Mouse (Mus musculus): ENCODE results near the gene Nif3l1. TPM values are rescaled to one million over a fixed set of nuclear protein-coding genes. Genes with fewer than 3 reads are reported as not detected.
A peak's percentile ranks its signal among the peaks of the same experiment; 100 is the strongest.

Gene Nif3l1
- polyA plus RNA-seq, 1 experiment from 2014 or later: 57.2 TPM

DNA sequence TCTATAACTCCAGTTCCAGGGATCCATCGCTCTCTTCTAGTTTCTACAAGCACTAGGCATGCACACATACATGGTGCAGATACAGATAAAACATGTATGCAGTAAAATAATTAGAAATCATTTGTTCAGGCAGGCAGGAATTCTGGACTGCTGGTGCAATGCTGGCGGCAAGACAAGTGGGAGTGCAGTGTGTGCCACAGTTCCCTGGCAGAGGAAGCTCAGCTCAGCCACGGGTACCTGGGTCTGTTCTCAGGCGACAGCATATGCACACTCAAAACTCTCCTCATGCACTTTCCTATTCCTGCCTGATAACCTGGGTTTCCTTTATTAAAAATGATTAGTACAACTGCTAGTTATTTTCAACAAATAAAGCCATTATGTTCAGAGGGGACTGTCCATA lies 20.1 kb downstream of the Nif3l1 start:
- 93% methylated on average over 4 of the region's 4 CpGs for WGBS
- H3K9ac ChIP-seq (ENCODE audit: low read depth, low read length): no peak overlapping the region
- no peak for ATAC-seq (ENCODE audit: low FRiP score, low TSS enrichment)
- H3K4me2 ChIP-seq (replicated peaks; ENCODE audit: low read depth, low read length): no peak overlapping the region
- no peaks in the 10 kb centered on the region for H3K27me3 ChIP-seq (ENCODE audit: control insufficient read depth, insufficient read depth, low read length)
- H3K27ac ChIP-seq (ENCODE audit: low read depth, low read length): no peak overlapping the region
- H3K36me3 ChIP-seq (ENCODE audit: control insufficient read depth, insufficient read depth, low read length): peaks cover 82% of the 10 kb centered on the region
- H3K9me3 ChIP-seq (ENCODE audit: control insufficient read depth, low read length): no peaks in the 10 kb centered on the region
- H3K4me3 ChIP-seq (ENCODE audit: low read length): no peak overlapping the region
- H3K4me1 ChIP-seq (ENCODE audit: control insufficient read depth, insufficient read depth, low read length): no peaks in the 10 kb centered on the region

DNA sequence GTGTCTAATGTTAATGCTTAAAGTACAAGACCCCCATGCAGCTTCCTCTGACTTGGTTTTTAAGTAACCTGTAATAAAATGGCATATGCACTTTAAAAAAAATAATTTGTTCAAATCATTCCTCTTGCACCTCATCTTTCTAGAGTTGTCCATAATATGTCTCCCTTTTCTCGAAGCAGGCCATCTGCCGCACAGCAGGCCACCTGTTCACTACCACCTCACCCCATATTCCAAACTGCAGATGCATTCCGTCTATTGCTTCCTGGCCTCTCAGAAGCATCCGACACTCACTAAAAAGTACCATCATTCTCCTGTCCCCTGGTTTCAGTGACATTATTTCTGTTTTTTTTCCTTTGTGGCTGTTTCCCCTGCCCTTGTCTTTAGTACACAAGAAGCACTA lies 20.6 kb downstream of the Nif3l1 start:
- Histone ChIP-seq H3K27me3 (ENCODE audit: control insufficient read depth, insufficient read depth, low read length) (no peaks in the 10 kb centered on the region), H3K4me1 (ENCODE audit: control insufficient read depth, insufficient read depth, low read length) (no peaks in the 10 kb centered on the region), H3K27ac (ENCODE audit: low read depth, low read length) (no peak overlapping the region), H3K4me3 (ENCODE audit: low read length) (no peak overlapping the region), H3K36me3 (ENCODE audit: control insufficient read depth, insufficient read depth, low read length) (peaks cover 83% of the 10 kb centered on the region), H3K9ac (ENCODE audit: low read depth, low read length) (no peak overlapping the region), H3K4me2 (replicated peaks; ENCODE audit: low read depth, low read length) (no peak overlapping the region), H3K9me3 (ENCODE audit: control insufficient read depth, low read length) (no peaks in the 10 kb centered on the region)
- WGBS: 93% methylated on average over 4 of the region's 4 CpGs
- ATAC-seq (ENCODE audit: low FRiP score, low TSS enrichment): no peak

DNA sequence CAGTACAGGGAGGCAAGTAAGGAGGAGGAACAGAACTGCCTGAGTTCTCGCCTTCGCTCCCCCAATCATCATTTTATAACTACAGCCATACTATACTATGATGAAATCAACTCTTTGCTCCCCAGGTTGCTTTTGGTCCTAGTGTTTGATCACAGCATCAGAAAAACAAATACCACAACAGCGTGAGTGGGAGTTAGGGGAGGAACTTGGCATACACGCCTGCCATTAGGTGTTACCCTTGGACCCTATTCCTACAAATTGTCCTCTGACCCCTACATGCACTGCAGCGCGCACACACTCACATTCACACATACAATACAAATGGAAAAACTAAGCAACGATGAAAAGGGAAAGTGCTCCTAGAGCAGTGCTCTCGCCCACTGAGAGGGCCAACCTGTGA lies 30.7 kb downstream of the Nif3l1 start:
- peaks cover 74% of the 10 kb centered on the region for H3K36me3 ChIP-seq (ENCODE audit: control insufficient read depth, insufficient read depth, low read length)
- H3K27me3 ChIP-seq (ENCODE audit: control insufficient read depth, insufficient read depth, low read length): no peaks in the 10 kb centered on the region
- WGBS: 93% methylated on average over 8 of the region's 8 CpGs
- no peak overlapping the region for H3K9ac ChIP-seq (ENCODE audit: low read depth, low read length)
- H3K4me1 ChIP-seq (ENCODE audit: control insufficient read depth, insufficient read depth, low read length): no peaks in the 10 kb centered on the region
- no peak for ATAC-seq (ENCODE audit: low FRiP score, low TSS enrichment)
- H3K4me2 ChIP-seq (replicated peaks; ENCODE audit: low read depth, low read length): no peak overlapping the region
- no peak overlapping the region for H3K27ac ChIP-seq (ENCODE audit: low read depth, low read length)
- H3K9me3 ChIP-seq (ENCODE audit: control insufficient read depth, low read length): no peaks in the 10 kb centered on the region
- H3K4me3 ChIP-seq (ENCODE audit: low read length): no peak overlapping the region

DNA sequence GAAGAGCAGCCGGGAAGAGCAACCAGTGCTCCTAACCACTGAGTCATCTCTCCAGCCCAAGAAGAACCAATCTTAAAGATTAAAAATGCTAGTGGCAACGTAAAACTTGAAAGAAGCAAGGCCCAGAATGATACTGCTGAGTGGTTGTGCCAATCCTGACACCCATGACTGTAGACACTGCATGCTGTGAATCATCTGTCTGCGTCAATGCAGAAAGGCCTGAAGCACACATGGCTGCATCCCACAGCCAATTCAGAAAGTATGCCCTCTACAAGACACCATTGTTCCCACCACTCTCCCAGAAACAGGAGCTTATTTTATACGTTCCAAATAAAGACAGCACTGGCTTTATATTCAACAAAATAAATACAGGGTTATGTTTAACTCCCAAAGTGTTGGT lies 37.7 kb downstream of the Nif3l1 start:
- H3K36me3 ChIP-seq (ENCODE audit: control insufficient read depth, insufficient read depth, low read length): peaks cover 69% of the 10 kb centered on the region
- no peaks in the 10 kb centered on the region for H3K9me3 ChIP-seq (ENCODE audit: control insufficient read depth, low read length)
- H3K27me3 ChIP-seq (ENCODE audit: control insufficient read depth, insufficient read depth, low read length): no peaks in the 10 kb centered on the region
- no peak for ATAC-seq (ENCODE audit: low FRiP score, low TSS enrichment)
- H3K4me1 ChIP-seq (ENCODE audit: control insufficient read depth, insufficient read depth, low read length): no peaks in the 10 kb centered on the region
- no peak overlapping the region for H3K4me3 ChIP-seq (ENCODE audit: low read length)
- H3K4me2 ChIP-seq (replicated peaks; ENCODE audit: low read depth, low read length): no peak overlapping the region
- WGBS: 92% methylated on average over 4 of the region's 4 CpGs
- no peak overlapping the region for H3K9ac ChIP-seq (ENCODE audit: low read depth, low read length)
- no peak overlapping the region for H3K27ac ChIP-seq (ENCODE audit: low read depth, low read length)

DNA sequence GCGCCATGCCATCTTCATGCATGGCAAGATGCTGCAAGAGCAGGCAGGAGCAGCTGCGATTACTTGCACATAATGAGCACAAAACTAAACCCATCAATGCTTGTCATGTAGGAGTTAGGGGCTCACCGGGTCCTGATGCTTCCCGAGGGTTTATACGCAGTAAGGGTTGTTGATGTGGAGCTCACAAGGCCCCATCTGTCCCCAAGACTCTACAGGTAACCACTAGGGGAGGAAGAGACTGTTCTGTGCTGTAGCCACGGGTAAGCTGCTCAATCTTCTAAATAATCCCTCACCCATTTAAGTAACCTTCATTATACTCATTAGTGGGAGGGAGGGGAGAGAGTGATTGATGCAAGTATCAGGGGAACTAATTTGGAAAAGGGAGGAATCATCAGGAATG lies 50.7 kb downstream of the Nif3l1 start:
- Histone ChIP-seq H3K27ac (ENCODE audit: low read depth, low read length) (no peak overlapping the region), H3K36me3 (ENCODE audit: control insufficient read depth, insufficient read depth, low read length) (peaks cover 72% of the 10 kb centered on the region), H3K4me3 (ENCODE audit: low read length) (no peak overlapping the region), H3K4me2 (replicated peaks; ENCODE audit: low read depth, low read length) (no peak overlapping the region), H3K27me3 (ENCODE audit: control insufficient read depth, insufficient read depth, low read length) (no peaks in the 10 kb centered on the region), H3K9me3 (ENCODE audit: control insufficient read depth, low read length) (no peaks in the 10 kb centered on the region), H3K4me1 (ENCODE audit: control insufficient read depth, insufficient read depth, low read length) (no peaks in the 10 kb centered on the region), H3K9ac (ENCODE audit: low read depth, low read length) (no peak overlapping the region)
- no peak for ATAC-seq (ENCODE audit: low FRiP score, low TSS enrichment)
- WGBS: 95% methylated on average over 6 of the region's 6 CpGs

DNA sequence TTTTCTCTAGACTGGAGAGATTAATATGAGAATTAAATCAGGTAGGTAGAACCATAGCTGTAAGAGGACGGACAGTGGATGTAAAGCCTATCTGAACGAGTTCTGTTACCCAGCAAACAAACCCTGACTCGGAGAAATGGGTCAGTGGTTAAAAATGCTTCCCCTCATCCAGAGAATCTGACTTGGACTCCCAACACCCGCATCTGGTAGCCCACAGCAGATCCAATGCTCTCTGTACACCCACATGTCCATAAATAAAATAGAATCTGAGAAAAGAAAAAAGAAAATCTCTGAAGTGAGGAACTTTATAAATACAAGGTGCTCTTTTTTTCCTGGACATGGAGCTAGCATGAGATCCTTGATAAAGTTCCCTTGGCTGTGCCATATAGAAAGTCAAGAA lies 52.7 kb downstream of the Nif3l1 start:
- H3K27me3 ChIP-seq (ENCODE audit: control insufficient read depth, insufficient read depth, low read length): no peaks in the 10 kb centered on the region
- no peak overlapping the region for H3K27ac ChIP-seq (ENCODE audit: low read depth, low read length)
- WGBS: 92% methylated on average over 4 of the region's 4 CpGs
- H3K4me1 ChIP-seq (ENCODE audit: control insufficient read depth, insufficient read depth, low read length): no peaks in the 10 kb centered on the region
- H3K4me2 ChIP-seq (replicated peaks; ENCODE audit: low read depth, low read length): no peak overlapping the region
- no peaks in the 10 kb centered on the region for H3K9me3 ChIP-seq (ENCODE audit: control insufficient read depth, low read length)
- no peak overlapping the region for H3K9ac ChIP-seq (ENCODE audit: low read depth, low read length)
- ATAC-seq (ENCODE audit: low FRiP score, low TSS enrichment): no peak
- H3K36me3 ChIP-seq (ENCODE audit: control insufficient read depth, insufficient read depth, low read length): peaks cover 52% of the 10 kb centered on the region
- H3K4me3 ChIP-seq (ENCODE audit: low read length): no peak overlapping the region

DNA sequence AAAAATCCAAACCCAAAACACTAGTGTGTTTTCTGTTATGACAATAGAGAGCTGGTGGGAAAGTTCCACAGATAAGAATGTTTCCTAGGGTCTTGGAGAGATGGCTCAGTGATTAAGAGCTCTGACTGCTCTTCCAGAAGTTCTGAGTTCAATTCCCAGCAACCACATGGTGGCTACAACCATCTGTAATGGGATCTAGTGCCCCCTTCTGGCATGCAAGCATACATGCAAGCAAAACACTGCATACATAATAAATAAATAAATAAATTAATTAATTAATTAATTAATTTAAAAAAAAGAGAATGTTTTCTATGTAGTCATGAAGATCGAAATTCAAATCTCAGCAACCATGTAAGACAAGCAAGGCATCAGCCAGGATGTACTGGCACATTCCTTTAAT lies 53.8 kb downstream of the Nif3l1 start:
- Histone ChIP-seq H3K9me3 (ENCODE audit: control insufficient read depth, low read length) (no peaks in the 10 kb centered on the region), H3K27me3 (ENCODE audit: control insufficient read depth, insufficient read depth, low read length) (no peaks in the 10 kb centered on the region), H3K4me2 (replicated peaks; ENCODE audit: low read depth, low read length) (no peak overlapping the region), H3K9ac (ENCODE audit: low read depth, low read length) (no peak overlapping the region), H3K27ac (ENCODE audit: low read depth, low read length) (no peak overlapping the region), H3K36me3 (ENCODE audit: control insufficient read depth, insufficient read depth, low read length) (peaks cover 46% of the 10 kb centered on the region), H3K4me1 (ENCODE audit: control insufficient read depth, insufficient read depth, low read length) (peaks cover 8% of the 10 kb centered on the region; the same call in 1 of the 2 replicates), H3K4me3 (ENCODE audit: low read length) (no peak overlapping the region)
- WGBS: 90% methylated on average over 1 of the region's 1 CpGs
- no peak for ATAC-seq (ENCODE audit: low FRiP score, low TSS enrichment)

DNA sequence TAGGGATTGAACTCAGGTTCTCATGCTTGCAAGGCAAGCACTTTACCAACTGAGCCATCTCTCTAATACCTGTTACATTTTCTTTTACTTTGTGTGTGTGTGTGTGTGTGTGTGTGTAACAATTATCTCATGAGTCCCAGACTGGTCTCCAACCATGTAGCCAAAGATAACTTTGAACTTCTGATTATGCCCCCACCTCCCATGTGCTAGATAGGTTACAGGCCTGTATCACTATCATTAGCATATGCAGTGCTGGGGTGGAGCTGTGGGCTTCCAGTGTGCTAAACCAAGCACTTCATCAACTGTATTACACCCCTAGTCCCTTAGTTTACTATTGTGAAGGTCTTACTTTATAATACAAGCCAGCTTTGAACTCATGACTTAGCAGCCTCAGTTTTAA lies 58.2 kb downstream of the Nif3l1 start:
- H3K9ac ChIP-seq (ENCODE audit: low read depth, low read length): no peak overlapping the region
- no peaks in the 10 kb centered on the region for H3K27me3 ChIP-seq (ENCODE audit: control insufficient read depth, insufficient read depth, low read length)
- H3K27ac ChIP-seq (ENCODE audit: low read depth, low read length): no peak overlapping the region
- peaks cover 24% of the 10 kb centered on the region for H3K9me3 ChIP-seq (ENCODE audit: control insufficient read depth, low read length)
- peaks cover 18% of the 10 kb centered on the region for H3K36me3 ChIP-seq (ENCODE audit: control insufficient read depth, insufficient read depth, low read length)
- ATAC-seq (ENCODE audit: low FRiP score, low TSS enrichment): no peak
- H3K4me3 ChIP-seq (ENCODE audit: low read length): no peak overlapping the region
- H3K4me2 ChIP-seq (replicated peaks; ENCODE audit: low read depth, low read length): peak overlapping the region; percentile 52; the same call in 1 of the 2 replicates
- peaks cover 11% of the 10 kb centered on the region; the same call in 1 of the 2 replicates for H3K4me1 ChIP-seq (ENCODE audit: control insufficient read depth, insufficient read depth, low read length)

DNA sequence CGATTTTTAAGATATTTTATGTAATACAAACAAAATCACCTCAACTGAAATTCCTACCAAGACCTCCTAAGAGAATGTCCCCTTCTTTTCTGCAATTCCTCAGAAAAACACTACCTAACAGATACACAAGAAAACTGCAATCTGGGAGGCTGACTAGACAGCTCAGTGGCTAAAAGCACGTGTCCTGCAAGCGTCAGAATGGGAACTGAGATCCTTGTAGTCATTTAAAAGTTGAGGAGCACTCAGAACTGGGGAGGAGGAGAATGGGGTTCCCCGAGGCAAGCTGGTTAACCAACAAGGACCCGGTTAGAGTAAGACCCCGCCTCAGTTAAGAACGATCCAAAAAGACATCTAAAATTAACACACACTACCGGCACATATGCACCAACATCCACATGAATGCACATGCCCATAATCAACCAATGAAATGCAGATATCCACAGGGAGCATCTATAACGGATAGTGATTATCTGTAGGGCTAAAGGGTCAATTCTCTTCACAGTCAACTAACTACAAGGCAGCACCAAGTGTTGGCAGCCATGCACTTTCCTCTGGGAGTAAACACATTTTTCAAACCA lies 58.9 kb downstream of the Nif3l1 start:
- H3K4me3 ChIP-seq (ENCODE audit: low read length): peak overlapping the region; percentile 96
- peaks cover 31% of the 10 kb centered on the region for H3K9me3 ChIP-seq (ENCODE audit: control insufficient read depth, low read length)
- H3K9ac ChIP-seq (ENCODE audit: low read depth, low read length): peak overlapping the region; percentile 92
- 0 out of 2 replicates have a peak, but pooled peaks have one; percentile 6 for ATAC-seq (ENCODE audit: low FRiP score, low TSS enrichment)
- H3K27ac ChIP-seq (ENCODE audit: low read depth, low read length): no peak overlapping the region
- WGBS: 32% methylated on average over 9 of the region's 9 CpGs
- H3K4me2 ChIP-seq (replicated peaks; ENCODE audit: low read depth, low read length): peak overlapping the region; percentile 52
- no peaks in the 10 kb centered on the region for H3K27me3 ChIP-seq (ENCODE audit: control insufficient read depth, insufficient read depth, low read length)
- H3K36me3 ChIP-seq (ENCODE audit: control insufficient read depth, insufficient read depth, low read length): peaks cover 14% of the 10 kb centered on the region
- H3K4me1 ChIP-seq (ENCODE audit: control insufficient read depth, insufficient read depth, low read length): peaks cover 11% of the 10 kb centered on the region; the same call in 1 of the 2 replicates

All from kidney, embryonic 14.5 days (tissue).